Comparison of ENCODE assay signal across 24 mouse cellular contexts in genomic region chr9:110259118-110259517, GRCm38 (mm10).
"Had no signal": no experiment of that assay in that cellular context is flagged by ENCODE, and none has a peak within 500 bp of the region (broad histone marks: within the 10 kb centered on the region; RNA-seq: fewer than 3 reads in every experiment).

No protein-coding gene starts in this region.

- DNase-seq: gastrocnemius, postnatal 14 days; gastrocnemius, postnatal 36 days; heart, adult 11 months; heart, postnatal 10 days; heart, postnatal 4 days; kidney, adult 18-20 months; kidney, adult 8-10 months; kidney, postnatal 10 days; kidney, postnatal 25 days; kidney, postnatal 4 days; liver; liver, embryonic 13.5 days had no signal

- H3K4me3 ChIP-seq: heart, embryonic 10.5 days; heart, embryonic 12.5 days; hindbrain, embryonic 12.5 days; intestine, embryonic 15.5 days; layer of hippocampus, adult 2 months; left cerebral cortex, adult 2 months; limb, embryonic 10.5 days; limb, embryonic 12.5 days; liver, embryonic 13.5 days had no signal

- H3K27ac ChIP-seq: heart, embryonic 10.5 days; hindbrain, embryonic 12.5 days; hindbrain, embryonic 14.5 days; intestine, embryonic 15.5 days; left cerebral cortex, adult 2 months; limb, embryonic 10.5 days; limb, embryonic 12.5 days; liver, embryonic 13.5 days had no signal

- H3K4me2 ChIP-seq: heart, embryonic 12.5 days; hindbrain, embryonic 12.5 days; hindbrain, embryonic 14.5 days; intestine, embryonic 15.5 days; limb, embryonic 12.5 days; liver, embryonic 11.5 days; liver, embryonic 13.5 days had no signal

- H3K36me3 ChIP-seq: heart, embryonic 10.5 days; heart, embryonic 12.5 days; intestine, embryonic 15.5 days; limb, embryonic 10.5 days; limb, embryonic 12.5 days; liver, embryonic 13.5 days had no signal

- H3K9me3 ChIP-seq: heart, embryonic 10.5 days; heart, embryonic 12.5 days; hindbrain, embryonic 12.5 days; intestine, embryonic 15.5 days; limb, embryonic 10.5 days; limb, embryonic 12.5 days; liver, embryonic 13.5 days had no signal

- H3K27me3 ChIP-seq: hindbrain, embryonic 12.5 days; intestine, embryonic 15.5 days; limb, embryonic 12.5 days; liver, embryonic 13.5 days had no signal

- ATAC-seq: inflammation-experienced regulatory T-cells, adult 6 months; intestine, embryonic 15.5 days; intestine, postnatal 0 days had no signal

- H3K9ac ChIP-seq: heart, embryonic 12.5 days; hindbrain, embryonic 12.5 days; hindbrain, embryonic 14.5 days; intestine, embryonic 15.5 days; limb, embryonic 12.5 days; liver, embryonic 13.5 days had no signal

- H3K4me1 ChIP-seq: heart, embryonic 12.5 days; intestine, embryonic 15.5 days; limb, embryonic 12.5 days; liver, embryonic 13.5 days had no signal
